Mouse (Mus musculus) lung, embryonic 15.5 days (tissue): ENCODE results near the gene Hadh. TPM values are rescaled to one million over a fixed set of nuclear protein-coding genes. Genes with fewer than 3 reads are reported as not detected.

ENCODE experiments used
- ATAC-seq: fragments of 200-750 bp; cut with Nextera tagmentation; 2 replicates; pipeline ENCODE4 v1.8.0; 2017; ENCODE audit warnings: moderate number of reproducible peaks, borderline replicate concordance; ENCODE audit not compliant: low FRiP score, low TSS enrichment; ENCODE audit errors: extremely low read depth
- H3K27ac ChIP-seq: fragments of 300-500 bp; sonication (generic); 2 replicates; pipeline ENCODE4 v1.5.1; 2015; ENCODE audit warnings: moderate library complexity, mild to moderate bottlenecking, inconsistent platforms
- H3K27me3 ChIP-seq: fragments of 300-500 bp; sonication (generic); 2 replicates; pipeline ENCODE4 v1.6.1; 2015; ENCODE audit warnings: inconsistent platforms
- H3K36me3 ChIP-seq: fragments of 300-500 bp; sonication (generic); 2 replicates; pipeline ENCODE4 v1.6.1; 2015; ENCODE audit warnings: inconsistent platforms
- H3K4me1 ChIP-seq: fragments of 300-500 bp; sonication (generic); 2 replicates; pipeline ENCODE4 v1.6.1; 2015; ENCODE audit warnings: inconsistent platforms
- H3K4me2 ChIP-seq: fragments of 300-500 bp; sonication (generic); 2 replicates; pipeline ENCODE4 v1.6.1; 2015; ENCODE audit warnings: inconsistent platforms, mild to moderate bottlenecking, moderate library complexity
- H3K4me3 ChIP-seq: fragments of 300-500 bp; sonication (generic); 2 replicates; pipeline ENCODE4 v1.5.1; 2015; ENCODE audit warnings: mild to moderate bottlenecking, inconsistent platforms
- H3K9ac ChIP-seq: fragments of 300-500 bp; sonication (generic); 2 replicates; pipeline ENCODE4 v1.6.1; 2015; ENCODE audit warnings: inconsistent platforms
- H3K9me3 ChIP-seq: fragments of 300-500 bp; sonication (generic); 2 replicates; pipeline ENCODE4 v1.6.1; 2016; ENCODE audit warnings: inconsistent platforms
- WGBS: fragments of 180-500 bp; shearing (Covaris S2); methylation state at CpG from one replicate; pipeline ENCODE4 v1.1.7; 2015; 5-methylcytosine and 5-hydroxymethylcytosine counted together
- polyA plus RNA-seq: library from polyadenylated mRNA; unstranded; fragments of >200 nt; fragmentation: Nextera tagmentation; extraction: Ambion mirVana; gene quantifications from 2 replicates; pipeline ENCODE4 v1.2.1, GENCODE M21; 2015

The Hadh gene
- polyA plus RNA-seq, 1 experiment from 2014 or later: 108 TPM

- H3K9me3 ChIP-seq: no peaks in the 10 kb centered on the region
- H3K4me1 ChIP-seq: peaks cover 29% of the 10 kb centered on the region
- no peak overlapping the region for H3K9ac ChIP-seq
- no peak for ATAC-seq
- 58% methylated on average over 3 of the region's 3 CpGs for WGBS
- H3K4me3 ChIP-seq: no peak overlapping the region
- H3K4me2 ChIP-seq: no peak overlapping the region
- peaks cover 7% of the 10 kb centered on the region for H3K36me3 ChIP-seq
- H3K27me3 ChIP-seq: no peaks in the 10 kb centered on the region
- H3K27ac ChIP-seq: peak overlapping the region; percentile 27; the same call in 1 of the 2 replicates
These were observed 5.4 kb downstream of the Hadh start for GRCm38 (mm10) chr3:131266366-131267050.

GRCm38 (mm10) chr3:131265516-131265915 lies 6.4 kb downstream of the Hadh start:
- H3K4me3 ChIP-seq: no peak overlapping the region
- no peaks in the 10 kb centered on the region for H3K9me3 ChIP-seq
- peaks cover 15% of the 10 kb centered on the region for H3K36me3 ChIP-seq
- H3K4me1 ChIP-seq: peaks cover 23% of the 10 kb centered on the region
- H3K4me2 ChIP-seq: no peak overlapping the region
- no peaks in the 10 kb centered on the region for H3K27me3 ChIP-seq
- 69% methylated on average over 8 of the region's 8 CpGs for WGBS
- ATAC-seq: no peak
- no peak overlapping the region for H3K27ac ChIP-seq
- no peak overlapping the region for H3K9ac ChIP-seq

- H3K4me1 ChIP-seq: peaks cover 12% of the 10 kb centered on the region
These were observed 8.0 kb downstream of the Hadh start for GRCm38 (mm10) chr3:131263766-131264486.

DNA sequence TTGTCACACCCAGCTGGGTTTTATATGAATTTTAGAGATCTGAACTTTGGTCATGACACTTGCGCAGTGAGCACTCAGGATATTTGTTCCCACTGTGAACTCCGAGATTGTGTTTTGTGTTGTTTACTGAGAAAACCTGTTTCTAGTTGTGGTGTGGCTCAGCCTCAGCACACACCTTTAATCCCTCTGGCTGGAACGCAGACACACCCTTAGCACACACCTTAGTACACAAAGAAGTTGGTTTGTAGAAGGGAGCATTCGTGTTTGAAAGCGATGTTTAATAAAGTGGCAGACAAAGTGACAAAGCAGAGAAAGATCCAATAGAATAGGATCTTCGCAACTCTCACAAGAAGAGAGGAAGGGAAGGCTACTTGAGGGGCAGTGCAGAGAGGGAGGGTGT lies 11.5 kb downstream of the Hadh start:
- H3K9me3 ChIP-seq: no peaks in the 10 kb centered on the region
- H3K4me2 ChIP-seq: no peak overlapping the region
- no peak for ATAC-seq
- no peak overlapping the region for H3K4me3 ChIP-seq
- H3K4me1 ChIP-seq: peaks cover 6% of the 10 kb centered on the region; the same call in 1 of the 2 replicates
- WGBS: 93% methylated on average over 6 of the region's 6 CpGs
- H3K36me3 ChIP-seq: peaks cover 15% of the 10 kb centered on the region
- H3K9ac ChIP-seq: no peak overlapping the region
- H3K27ac ChIP-seq: no peak overlapping the region
- H3K27me3 ChIP-seq: no peaks in the 10 kb centered on the region

More at GRCm38 (mm10) chr3:131263766-131264486, 8.0 kb downstream of the Hadh start:
- H3K4me3 ChIP-seq: no peak overlapping the region
- WGBS: 50% methylated on average over 15 of the region's 15 CpGs
- H3K4me2 ChIP-seq: no peak overlapping the region
- H3K9me3 ChIP-seq: no peaks in the 10 kb centered on the region
- H3K36me3 ChIP-seq: peaks cover 15% of the 10 kb centered on the region
- no peak overlapping the region for H3K9ac ChIP-seq
- H3K27me3 ChIP-seq: no peaks in the 10 kb centered on the region
- 0 out of 2 replicates have a peak, but pooled peaks have one; percentile 49 for ATAC-seq
- no peak overlapping the region for H3K27ac ChIP-seq

DNA sequence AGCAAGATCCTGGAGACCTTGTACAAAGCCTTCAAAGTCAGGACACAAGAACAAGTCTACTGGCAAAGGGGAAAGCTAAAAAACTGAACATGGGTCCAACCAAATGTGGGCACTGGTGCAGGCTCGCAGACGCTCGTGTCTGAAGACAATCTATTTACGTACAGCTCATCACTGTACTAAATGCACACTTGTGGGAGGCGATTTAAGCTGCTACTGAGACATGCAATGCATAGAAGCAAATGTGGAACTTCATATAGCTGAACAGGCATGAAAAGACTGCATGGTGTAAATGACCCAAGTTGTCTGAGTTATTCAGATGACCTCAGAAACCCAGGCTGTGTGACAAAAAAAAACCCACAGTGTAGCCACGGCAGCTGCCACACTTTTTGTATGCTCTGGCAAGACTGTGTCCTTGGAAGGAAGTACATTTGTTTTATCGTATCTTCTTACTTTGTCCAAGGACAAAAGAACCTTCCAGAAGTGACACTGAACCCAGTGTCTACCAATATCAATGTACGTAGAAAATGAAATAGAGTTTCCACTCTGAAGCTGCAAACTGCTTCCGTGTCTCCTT lies 12.4 kb downstream of the Hadh start:
- ATAC-seq: no peak
- H3K27ac ChIP-seq: no peak overlapping the region

DNA sequence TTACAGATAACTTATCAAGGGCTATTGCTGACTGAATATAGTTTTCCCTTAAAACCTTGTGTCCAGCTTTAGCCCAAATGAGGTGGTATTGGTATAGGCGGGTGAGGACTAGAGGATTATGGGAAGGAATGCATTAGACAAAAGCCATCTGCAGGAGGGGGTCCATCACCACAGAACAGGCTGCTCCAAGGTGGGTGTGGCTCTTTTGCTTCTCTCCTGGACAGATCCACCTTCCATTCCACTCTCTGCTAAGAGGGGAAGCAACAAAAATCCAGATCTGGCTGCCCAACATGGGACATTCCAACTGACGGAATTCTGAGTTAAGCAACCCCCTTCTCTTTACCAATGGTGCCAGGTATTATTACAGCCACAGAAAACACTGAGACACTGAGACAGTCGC lies 13.0 kb downstream of the Hadh start:
- Histone ChIP-seq H3K4me2 (no peak overlapping the region), H3K9ac (no peak overlapping the region), H3K27ac (no peak overlapping the region), H3K4me1 (no peaks in the 10 kb centered on the region), H3K4me3 (no peak overlapping the region), H3K9me3 (no peaks in the 10 kb centered on the region), H3K36me3 (peaks cover 17% of the 10 kb centered on the region), H3K27me3 (no peaks in the 10 kb centered on the region)
- ATAC-seq: no peak
- WGBS: 89% methylated on average over 3 of the region's 3 CpGs

More for the DNA sequence above, 12.4 kb downstream of the Hadh start:
- peaks cover 15% of the 10 kb centered on the region for H3K36me3 ChIP-seq
- H3K9me3 ChIP-seq: no peaks in the 10 kb centered on the region
- H3K4me2 ChIP-seq: no peak overlapping the region
- no peak overlapping the region for H3K9ac ChIP-seq
- no peaks in the 10 kb centered on the region for H3K4me1 ChIP-seq
- WGBS: 72% methylated on average over 9 of the region's 9 CpGs
- H3K27me3 ChIP-seq: no peaks in the 10 kb centered on the region
- no peak overlapping the region for H3K4me3 ChIP-seq

DNA sequence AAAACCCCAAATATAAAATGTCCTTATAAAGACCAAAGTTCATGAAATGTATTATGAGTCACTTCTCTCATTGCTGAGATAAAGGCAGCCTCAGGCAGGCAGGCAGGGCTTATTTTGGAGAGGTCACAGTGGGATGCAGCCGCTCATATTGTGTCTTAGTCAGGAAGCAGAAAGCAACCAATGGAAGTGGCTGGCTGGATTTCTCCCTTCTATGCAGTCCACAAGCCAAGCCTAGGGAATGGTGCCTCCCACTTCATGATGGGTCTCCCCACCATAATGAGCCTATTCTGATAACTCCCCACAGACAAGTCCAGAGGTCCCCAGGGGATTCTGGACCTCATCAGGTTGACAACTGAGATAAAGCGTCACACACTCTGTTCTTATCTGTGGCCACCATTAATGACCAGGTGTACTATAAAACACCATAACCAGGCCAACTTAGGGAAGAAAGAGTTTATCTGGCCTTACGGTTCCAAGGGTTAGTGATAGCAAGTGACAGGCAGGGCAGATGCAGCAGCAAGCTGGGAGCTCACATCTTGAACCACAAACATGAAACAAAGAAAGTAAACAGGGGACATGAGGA lies 16.4 kb downstream of the Hadh start:
- WGBS: 99% methylated on average over 3 of the region's 3 CpGs
- H3K4me1 ChIP-seq: no peaks in the 10 kb centered on the region

DNA sequence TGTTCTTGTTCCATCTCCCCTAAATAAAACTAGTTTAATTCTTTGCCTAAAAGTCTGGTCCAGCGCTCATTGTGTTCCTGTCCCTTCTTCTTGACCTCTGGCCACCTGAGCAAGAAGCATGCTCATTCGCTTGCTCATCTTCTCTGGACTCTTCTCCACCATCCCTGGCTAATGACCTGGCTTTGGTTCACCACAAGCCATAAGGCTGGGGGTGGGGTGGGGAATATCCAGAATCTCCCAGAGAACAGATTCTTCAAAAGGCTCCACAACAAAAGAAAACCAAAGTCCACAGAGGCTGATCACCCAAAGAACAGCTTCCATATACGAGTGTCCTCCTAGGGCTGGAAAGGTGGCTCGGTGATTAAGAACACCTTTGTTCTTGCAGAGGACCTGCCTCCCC lies 16.9 kb downstream of the Hadh start:
- WGBS: 96% methylated on average over 4 of the region's 4 CpGs
- H3K27me3 ChIP-seq: no peaks in the 10 kb centered on the region
- no peaks in the 10 kb centered on the region for H3K9me3 ChIP-seq
- H3K27ac ChIP-seq: no peak overlapping the region
- no peak overlapping the region for H3K4me2 ChIP-seq
- H3K4me3 ChIP-seq: no peak overlapping the region
- no peak overlapping the region for H3K9ac ChIP-seq
- no peak for ATAC-seq
- no peaks in the 10 kb centered on the region for H3K4me1 ChIP-seq
- peaks cover 7% of the 10 kb centered on the region; the same call in 1 of the 2 replicates for H3K36me3 ChIP-seq

More for the DNA sequence above, 16.4 kb downstream of the Hadh start:
- H3K9me3 ChIP-seq: no peaks in the 10 kb centered on the region
- no peak for ATAC-seq
- H3K27ac ChIP-seq: no peak overlapping the region
- H3K4me2 ChIP-seq: no peak overlapping the region
- H3K9ac ChIP-seq: no peak overlapping the region
- no peak overlapping the region for H3K4me3 ChIP-seq
- no peaks in the 10 kb centered on the region for H3K27me3 ChIP-seq
- peaks cover 7% of the 10 kb centered on the region; the same call in 1 of the 2 replicates for H3K36me3 ChIP-seq

DNA sequence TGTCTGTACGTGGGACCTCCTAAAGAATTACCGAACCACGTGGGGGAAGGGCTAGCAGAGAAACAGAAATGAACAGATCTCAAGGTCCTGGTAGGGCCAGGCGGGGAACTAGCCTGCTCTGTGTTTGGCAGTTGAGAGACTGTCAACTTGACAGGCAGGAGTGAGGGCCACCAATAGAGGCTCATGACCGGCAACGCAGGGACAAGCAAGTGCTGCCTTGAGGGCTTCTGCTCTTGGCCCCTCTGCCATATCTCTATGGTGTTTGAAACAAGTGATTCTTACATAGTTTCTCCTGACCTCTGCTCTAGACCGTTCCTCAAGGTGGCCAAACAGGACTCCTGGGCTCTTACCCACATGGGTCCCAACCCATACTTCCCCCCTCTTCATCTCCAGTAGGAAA lies 20.3 kb downstream of the Hadh start:
- Histone ChIP-seq H3K4me1 (no peaks in the 10 kb centered on the region), H3K4me2 (no peak overlapping the region), H3K4me3 (no peak overlapping the region), H3K9ac (no peak overlapping the region), H3K36me3 (peaks cover 23% of the 10 kb centered on the region), H3K9me3 (no peaks in the 10 kb centered on the region), H3K27me3 (no peaks in the 10 kb centered on the region), H3K27ac (no peak overlapping the region)
- no peak for ATAC-seq
- 78% methylated on average over 7 of the region's 7 CpGs for WGBS

DNA sequence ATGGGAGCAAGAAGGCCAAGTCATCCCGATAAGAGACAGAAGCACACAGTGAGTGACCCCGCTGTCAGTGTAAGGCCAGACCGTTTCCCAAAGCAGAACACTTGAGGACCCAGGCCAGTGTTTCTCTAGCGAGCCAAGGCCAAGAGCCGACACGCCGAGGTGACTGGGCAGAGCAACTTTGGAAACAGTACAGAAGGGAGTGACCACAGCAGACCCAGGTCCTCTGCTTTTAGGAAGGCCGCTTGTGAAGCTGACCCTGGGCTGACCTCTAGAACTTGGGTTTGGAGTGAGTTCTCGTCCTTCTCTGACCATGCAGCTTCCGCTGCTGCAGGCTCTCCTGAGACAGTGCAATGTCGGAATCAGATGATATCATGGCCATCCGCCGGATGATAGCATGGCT lies 20.9 kb downstream of the Hadh start:
- no peaks in the 10 kb centered on the region for H3K9me3 ChIP-seq
- no peak overlapping the region for H3K27ac ChIP-seq
- ATAC-seq: no peak
- H3K36me3 ChIP-seq: peaks cover 23% of the 10 kb centered on the region
- H3K4me2 ChIP-seq: no peak overlapping the region
- 0 out of 2 replicates have a peak, but pooled peaks cover 5% of the 10 kb centered on the region for H3K4me1 ChIP-seq
- no peak overlapping the region for H3K4me3 ChIP-seq
- no peak overlapping the region for H3K9ac ChIP-seq
- H3K27me3 ChIP-seq: no peaks in the 10 kb centered on the region
- WGBS: 78% methylated on average over 13 of the region's 13 CpGs

GRCm38 (mm10) chr3:131250283-131250682 lies 21.6 kb downstream of the Hadh start:
- H3K36me3 ChIP-seq: peaks cover 23% of the 10 kb centered on the region
- WGBS: 86% methylated on average over 2 of the region's 2 CpGs

More at GRCm38 (mm10) chr3:131250283-131250682, 21.6 kb downstream of the Hadh start:
- Histone ChIP-seq H3K27me3 (no peaks in the 10 kb centered on the region), H3K9ac (no peak overlapping the region), H3K9me3 (no peaks in the 10 kb centered on the region), H3K27ac (no peak overlapping the region), H3K4me2 (no peak overlapping the region), H3K4me3 (no peak overlapping the region), H3K4me1 (0 out of 2 replicates have a peak, but pooled peaks cover 6% of the 10 kb centered on the region)
- ATAC-seq: no peak
